Mouse (Mus musculus) right cerebral cortex, postnatal 36 days (tissue): ENCODE results near the gene Slc35f2.

ENCODE experiments used
- DNase-seq, 2 experiments: peaks; one replicate each; pipeline ENCODE4 v3.0.0; 2022; ENCODE audit warnings: low spot score in 2 of 2, mixed read lengths in 1 of 2

The Slc35f2 gene

GRCm38 (mm10) chr9:53771344-53772021, at the start of gene Slc35f2:
Gene Slc35f2, plus strand, starts transcription at chr9:53771538.
- DNase-seq: no peak

- DNase-seq: no peak
Observed at GRCm38 (mm10) chr9:53740829-53741404, 30.4 kb upstream of the Slc35f2 start.

GRCm38 (mm10) chr9:53750411-53750810, 20.9 kb upstream of the Slc35f2 start:
- no peak for DNase-seq

- DNase-seq: no peak
Observed at GRCm38 (mm10) chr9:53750899-53751298, 20.4 kb upstream of the Slc35f2 start.

GRCm38 (mm10) chr9:53754801-53755200, 16.5 kb upstream of the Slc35f2 start:
- DNase-seq: no peak

- DNase-seq: no peak
Observed at GRCm38 (mm10) chr9:53758142-53758541, 13.2 kb upstream of the Slc35f2 start.

- DNase-seq: no peak
Observed at GRCm38 (mm10) chr9:53764697-53765096, 6.6 kb upstream of the Slc35f2 start.

- DNase-seq: no peak
Observed at GRCm38 (mm10) chr9:53768486-53768885, 2.9 kb upstream of the Slc35f2 start.

- no peak for DNase-seq
Observed at GRCm38 (mm10) chr9:53770771-53771343, 481 bp upstream of the Slc35f2 start.

GRCm38 (mm10) chr9:53772121-53772561, 803 bp downstream of the Slc35f2 start:
- DNase-seq: no peak

GRCm38 (mm10) chr9:53775511-53775910, 4.2 kb downstream of the Slc35f2 start:
- no peak for DNase-seq

GRCm38 (mm10) chr9:53786561-53787407, 15.4 kb downstream of the Slc35f2 start:
- DNase-seq: no peak

GRCm38 (mm10) chr9:53793830-53794330, 22.5 kb downstream of the Slc35f2 start:
- no peak for DNase-seq

GRCm38 (mm10) chr9:53794490-53794889, 23.2 kb downstream of the Slc35f2 start:
- DNase-seq: no peak

GRCm38 (mm10) chr9:53795351-53795750, 24.0 kb downstream of the Slc35f2 start:
- no peak for DNase-seq

- no peak for DNase-seq
Observed at GRCm38 (mm10) chr9:53796386-53796785, 25.0 kb downstream of the Slc35f2 start.

- DNase-seq: no peak
Observed at GRCm38 (mm10) chr9:53797141-53797540, 25.8 kb downstream of the Slc35f2 start.

GRCm38 (mm10) chr9:53802921-53803320, 31.6 kb downstream of the Slc35f2 start:
- no peak for DNase-seq

- no peak for DNase-seq
Observed at GRCm38 (mm10) chr9:53806496-53807086, 35.3 kb downstream of the Slc35f2 start.

- DNase-seq: no peak
Observed at GRCm38 (mm10) chr9:53813418-53813817, 42.1 kb downstream of the Slc35f2 start.

- peak in 1 of 2 experiments; percentile 25 for DNase-seq
Observed at GRCm38 (mm10) chr9:53818760-53819159, 47.4 kb downstream of the Slc35f2 start.

- no peak for DNase-seq
Observed at GRCm38 (mm10) chr9:53825318-53825717, 54.0 kb downstream of the Slc35f2 start.
